Mouse (Mus musculus) stomach, postnatal 0 days (tissue): ENCODE measurements around the gene Ptprq.

Source experiments
- CTCF ChIP-seq: IDR thresholded peaks from 2 replicates; pipeline ENCODE4 v1.5.1; 2016; ENCODE audit warnings: antibody characterized with exemption, low read depth, mild to moderate bottlenecking, moderate library complexity
- EP300 ChIP-seq: optimal IDR thresholded peaks from 2 replicates; pipeline ENCODE3; 2016; ENCODE audit warnings: antibody characterized with exemption

DNA sequence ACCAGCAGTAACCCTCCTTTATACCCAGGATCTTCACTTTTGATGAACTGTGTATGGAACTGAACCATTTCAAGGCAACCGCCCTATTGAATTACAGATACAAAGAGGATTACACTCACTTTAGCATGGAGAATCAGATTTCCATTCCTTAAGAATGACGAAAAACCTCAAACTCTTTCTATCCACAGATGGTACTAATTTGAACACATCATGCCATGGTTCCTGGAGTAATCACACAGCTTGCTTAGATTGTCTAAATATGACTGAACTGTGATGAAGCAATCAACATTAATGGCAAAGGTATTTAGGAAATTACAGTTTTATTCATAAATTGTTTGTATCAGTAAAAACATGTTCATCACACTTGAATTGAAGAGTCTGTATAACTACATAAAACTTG lies 104.4 kb downstream of the Ptprq start:
- no peak for TF ChIP-seq CTCF
- TF ChIP-seq EP300 = no peak
